Mouse (Mus musculus) forebrain, embryonic 15.5 days (tissue): Measurements from ENCODE around the gene Mrpl23. TPM values are rescaled to one million over a fixed set of nuclear protein-coding genes. Genes with fewer than 3 reads are reported as not detected.

ENCODE experiments used
- ATAC-seq: fragments of 200-750 bp; cut with Nextera tagmentation; replicated peaks from 2 replicates; pipeline ENCODE4 v1.8.0; 2017; ENCODE audit warnings: mild to moderate bottlenecking, moderate TSS enrichment, moderate library complexity
- H3K27ac ChIP-seq: fragments of 300-500 bp; sonication (generic); replicated peaks from 2 replicates; pipeline ENCODE4 v1.5.1; 2015; ENCODE audit warnings: mild to moderate bottlenecking, inconsistent platforms
- H3K27me3 ChIP-seq: fragments of 300-500 bp; sonication (generic); 2 replicates; pipeline ENCODE4 v1.6.1; 2015; ENCODE audit warnings: inconsistent platforms
- H3K36me3 ChIP-seq: fragments of 300-500 bp; sonication (generic); 2 replicates; pipeline ENCODE4 v1.6.1; 2015; ENCODE audit warnings: mild to moderate bottlenecking, inconsistent platforms
- H3K4me1 ChIP-seq: fragments of 300-500 bp; sonication (generic); 2 replicates; pipeline ENCODE4 v1.6.1; 2015; ENCODE audit warnings: inconsistent platforms
- H3K4me2 ChIP-seq: fragments of 300-500 bp; sonication (generic); replicated peaks from 2 replicates; pipeline ENCODE4 v1.6.1; 2015; ENCODE audit warnings: mild to moderate bottlenecking, inconsistent platforms
- H3K4me3 ChIP-seq: fragments of 300-500 bp; sonication (generic); 2 replicates; pipeline ENCODE4 v1.5.1; 2015; ENCODE audit warnings: mild to moderate bottlenecking, inconsistent platforms
- H3K9ac ChIP-seq: fragments of 300-500 bp; sonication (generic); replicated peaks from 2 replicates; pipeline ENCODE4 v1.6.1; 2015; ENCODE audit warnings: mild to moderate bottlenecking, inconsistent platforms
- H3K9me3 ChIP-seq: fragments of 300-500 bp; sonication (generic); 2 replicates; pipeline ENCODE4 v1.6.1; 2016; ENCODE audit warnings: inconsistent platforms
- WGBS: fragments of 180-500 bp; shearing (Covaris S2); methylation state at CpG from one replicate; pipeline ENCODE4 v1.1.7; 2015; ENCODE audit warnings: mixed read lengths; 5-methylcytosine and 5-hydroxymethylcytosine counted together
- polyA plus RNA-seq: library from polyadenylated mRNA; unstranded; fragments of >200 nt; fragmentation: Nextera tagmentation; extraction: Ambion mirVana; gene quantifications from 2 replicates; pipeline ENCODE4 v1.2.1, GENCODE M21; 2015

Gene Mrpl23
- polyA plus RNA-seq, 1 experiment from 2014 or later: 20.1 TPM

GRCm38 (mm10) chr7:142570565-142570964 is 38.1 kb downstream of the Mrpl23 start:
- no peak for ATAC-seq
- no peaks in the 10 kb centered on the region for H3K36me3 ChIP-seq
- 90% methylated on average over 9 of the region's 9 CpGs for WGBS
- no peaks in the 10 kb centered on the region for H3K27me3 ChIP-seq
- no peak overlapping the region for H3K4me3 ChIP-seq
- H3K27ac ChIP-seq: no peak overlapping the region
- no peaks in the 10 kb centered on the region for H3K9me3 ChIP-seq
- H3K4me2 ChIP-seq: no peak overlapping the region
- 0 out of 2 replicates have a peak, but pooled peaks cover 4% of the 10 kb centered on the region for H3K4me1 ChIP-seq
- H3K9ac ChIP-seq: no peak overlapping the region

- Histone ChIP-seq H3K4me3 (no peak overlapping the region), H3K4me1 (0 out of 2 replicates have a peak, but pooled peaks cover 4% of the 10 kb centered on the region), H3K9ac (no peak overlapping the region), H3K27me3 (no peaks in the 10 kb centered on the region), H3K9me3 (no peaks in the 10 kb centered on the region), H3K27ac (no peak overlapping the region), H3K36me3 (no peaks in the 10 kb centered on the region), H3K4me2 (no peak overlapping the region)
- no peak for ATAC-seq
- WGBS: 75% methylated on average over 16 of the region's 16 CpGs
These were observed 39.2 kb downstream of the Mrpl23 start for GRCm38 (mm10) chr7:142571458-142572220.

- H3K27me3 ChIP-seq: no peaks in the 10 kb centered on the region
- H3K4me3 ChIP-seq: no peak overlapping the region
- no peak overlapping the region for H3K4me2 ChIP-seq
- 75% methylated on average over 7 of the region's 7 CpGs for WGBS
- H3K36me3 ChIP-seq: no peaks in the 10 kb centered on the region
- no peak overlapping the region for H3K9ac ChIP-seq
- 0 out of 2 replicates have a peak, but pooled peaks cover 4% of the 10 kb centered on the region for H3K4me1 ChIP-seq
- no peak for ATAC-seq
- H3K27ac ChIP-seq: no peak overlapping the region
- no peaks in the 10 kb centered on the region for H3K9me3 ChIP-seq
These were observed 39.9 kb downstream of the Mrpl23 start for GRCm38 (mm10) chr7:142572343-142572742.

- Histone ChIP-seq H3K36me3 (no peaks in the 10 kb centered on the region), H3K9me3 (no peaks in the 10 kb centered on the region), H3K9ac (no peak overlapping the region), H3K4me3 (no peak overlapping the region), H3K27me3 (no peaks in the 10 kb centered on the region), H3K27ac (no peak overlapping the region), H3K4me1 (0 out of 2 replicates have a peak, but pooled peaks cover 4% of the 10 kb centered on the region), H3K4me2 (no peak overlapping the region)
- 49% methylated on average over 6 of the region's 6 CpGs for WGBS
- no peak for ATAC-seq
These were observed 40.5 kb downstream of the Mrpl23 start for GRCm38 (mm10) chr7:142572992-142573391.

GRCm38 (mm10) chr7:142574155-142574660 is 41.7 kb downstream of the Mrpl23 start:
- Histone ChIP-seq H3K27me3 (no peaks in the 10 kb centered on the region), H3K27ac (no peak overlapping the region), H3K4me1 (peaks cover 6% of the 10 kb centered on the region; the same call in 1 of the 2 replicates), H3K9me3 (no peaks in the 10 kb centered on the region), H3K36me3 (no peaks in the 10 kb centered on the region), H3K4me3 (no peak overlapping the region), H3K9ac (no peak overlapping the region), H3K4me2 (no peak overlapping the region)
- 68% methylated on average over 3 of the region's 3 CpGs for WGBS
- ATAC-seq: no peak

GRCm38 (mm10) chr7:142574826-142575351 is 42.4 kb downstream of the Mrpl23 start:
- no peak overlapping the region for H3K9ac ChIP-seq
- H3K9me3 ChIP-seq: no peaks in the 10 kb centered on the region
- no peak for ATAC-seq
- H3K36me3 ChIP-seq: no peaks in the 10 kb centered on the region
- H3K27me3 ChIP-seq: no peaks in the 10 kb centered on the region
- no peak overlapping the region for H3K4me2 ChIP-seq
- 84% methylated on average over 9 of the region's 9 CpGs for WGBS
- H3K27ac ChIP-seq: no peak overlapping the region
- H3K4me1 ChIP-seq: peaks cover 5% of the 10 kb centered on the region; the same call in 1 of the 2 replicates
- H3K4me3 ChIP-seq: no peak overlapping the region

GRCm38 (mm10) chr7:142575491-142575890 is 43.0 kb downstream of the Mrpl23 start:
- 95% methylated on average over 12 of the region's 12 CpGs for WGBS
- ATAC-seq: no peak
- no peak overlapping the region for H3K27ac ChIP-seq
- H3K9ac ChIP-seq: no peak overlapping the region
- H3K4me1 ChIP-seq: peaks cover 5% of the 10 kb centered on the region; the same call in 1 of the 2 replicates
- H3K27me3 ChIP-seq: no peaks in the 10 kb centered on the region
- no peaks in the 10 kb centered on the region for H3K9me3 ChIP-seq
- H3K36me3 ChIP-seq: no peaks in the 10 kb centered on the region
- H3K4me2 ChIP-seq: no peak overlapping the region
- no peak overlapping the region for H3K4me3 ChIP-seq

- no peak overlapping the region for H3K27ac ChIP-seq
These were observed 43.5 kb downstream of the Mrpl23 start for GRCm38 (mm10) chr7:142575971-142576370.

GRCm38 (mm10) chr7:142576472-142577326 is 44.2 kb downstream of the Mrpl23 start:
- Histone ChIP-seq H3K4me2 (no peak overlapping the region), H3K27ac (no peak overlapping the region), H3K36me3 (no peaks in the 10 kb centered on the region), H3K4me3 (no peak overlapping the region), H3K9ac (no peak overlapping the region), H3K9me3 (no peaks in the 10 kb centered on the region), H3K27me3 (no peaks in the 10 kb centered on the region), H3K4me1 (peaks cover 14% of the 10 kb centered on the region)
- 91% methylated on average over 25 of the region's 25 CpGs for WGBS
- no peak for ATAC-seq

More at GRCm38 (mm10) chr7:142575971-142576370, 43.5 kb downstream of the Mrpl23 start:
- Histone ChIP-seq H3K9me3 (no peaks in the 10 kb centered on the region), H3K4me1 (peaks cover 9% of the 10 kb centered on the region), H3K9ac (no peak overlapping the region), H3K27me3 (no peaks in the 10 kb centered on the region), H3K4me3 (no peak overlapping the region), H3K36me3 (no peaks in the 10 kb centered on the region), H3K4me2 (no peak overlapping the region)
- no peak for ATAC-seq
- WGBS: 88% methylated on average over 5 of the region's 5 CpGs

GRCm38 (mm10) chr7:142577806-142578423 is 45.4 kb downstream of the Mrpl23 start:
- Histone ChIP-seq H3K9ac (no peak overlapping the region), H3K4me1 (peaks cover 14% of the 10 kb centered on the region), H3K4me2 (peak overlapping the region; percentile 39), H3K36me3 (no peaks in the 10 kb centered on the region), H3K9me3 (no peaks in the 10 kb centered on the region), H3K27ac (no peak overlapping the region), H3K27me3 (no peaks in the 10 kb centered on the region), H3K4me3 (peak overlapping the region; percentile 20)
- 51% methylated on average over 26 of the region's 26 CpGs for WGBS
- ATAC-seq: no peak

- no peak for ATAC-seq
- Histone ChIP-seq H3K27ac (no peak overlapping the region), H3K9me3 (no peaks in the 10 kb centered on the region), H3K4me2 (no peak overlapping the region), H3K36me3 (no peaks in the 10 kb centered on the region), H3K9ac (no peak overlapping the region), H3K4me3 (no peak overlapping the region), H3K27me3 (no peaks in the 10 kb centered on the region), H3K4me1 (peaks cover 14% of the 10 kb centered on the region)
- WGBS: 64% methylated on average over 5 of the region's 5 CpGs
These were observed 46.6 kb downstream of the Mrpl23 start for GRCm38 (mm10) chr7:142579069-142579468.
